Mouse (Mus musculus) heart, adult 9 months (tissue): ENCODE measurements around the gene Gna11.

Experiments used
- DNase-seq, 2 experiments: peaks; one replicate each; pipeline ENCODE4 v3.0.0; 2022; ENCODE audit warnings: low spot score in 2 of 2

The Gna11 gene

DNA sequence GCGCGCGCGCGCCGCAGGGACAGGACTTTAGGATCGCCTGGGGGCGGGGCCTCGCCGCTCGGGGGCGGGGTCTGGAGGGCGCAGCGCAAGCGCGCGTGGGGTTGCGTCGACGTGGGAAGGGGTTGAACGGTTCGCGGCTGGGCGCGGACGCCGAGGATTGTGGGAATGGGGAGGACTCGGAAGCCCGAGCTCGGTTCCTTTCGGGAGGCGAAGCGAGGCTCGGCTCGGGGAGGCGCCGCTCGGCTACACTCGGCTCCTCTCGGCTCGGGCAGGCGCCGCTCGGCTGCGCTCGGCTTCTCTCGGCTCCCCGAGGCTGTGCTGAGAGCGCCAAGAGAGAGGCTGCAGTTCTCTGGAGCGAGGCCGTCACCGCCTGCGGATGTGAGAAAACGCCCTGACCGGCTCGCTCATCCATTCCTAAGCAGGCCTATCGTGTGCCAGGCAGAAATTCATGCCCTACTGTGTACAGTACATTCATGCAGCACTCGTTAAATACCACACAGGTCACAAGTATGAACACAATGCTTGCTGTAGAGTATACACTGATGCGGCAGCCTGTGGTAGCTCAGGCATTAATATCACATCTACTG is at the start of gene Gna11:
Gene Gna11, minus strand, starts transcription at position 30 of the 587 bp plus-strand sequence.
- DNase-seq, result peak; percentile 99

GRCm38 (mm10) chr10:81593935-81594334 is 48.9 kb upstream of the Gna11 start:
- no peak for DNase-seq

GRCm38 (mm10) chr10:81593223-81593622 is 48.2 kb upstream of the Gna11 start:
- no peak for DNase-seq

- DNase-seq, result no peak
These were observed 47.6 kb upstream of the Gna11 start for GRCm38 (mm10) chr10:81592631-81593030.

DNA sequence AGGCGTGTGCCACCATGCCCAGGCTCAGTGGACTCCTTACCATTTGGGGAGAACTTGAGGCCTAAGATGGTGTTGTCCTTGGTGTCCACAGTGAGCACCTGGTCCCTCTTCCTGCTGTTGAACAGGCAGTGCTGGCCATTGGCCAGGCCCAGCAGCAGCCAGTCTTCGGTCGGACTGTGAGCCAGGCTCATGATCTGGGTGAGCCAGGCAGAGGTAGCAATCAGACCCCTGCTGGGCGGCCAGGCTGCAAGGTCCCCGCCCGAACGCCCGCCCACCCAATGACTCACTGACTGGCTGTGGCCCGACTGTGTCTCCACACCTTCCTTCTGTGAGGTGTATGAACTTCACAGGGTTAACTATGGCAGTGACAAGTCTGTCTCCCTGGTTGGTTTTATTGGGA is 46.9 kb upstream of the Gna11 start:
- DNase-seq, result no peak

- DNase-seq, result no peak
These were observed 43.7 kb upstream of the Gna11 start for GRCm38 (mm10) chr10:81588739-81589138.

- DNase-seq, result no peak
These were observed 38.4 kb upstream of the Gna11 start for GRCm38 (mm10) chr10:81583347-81583746.

DNA sequence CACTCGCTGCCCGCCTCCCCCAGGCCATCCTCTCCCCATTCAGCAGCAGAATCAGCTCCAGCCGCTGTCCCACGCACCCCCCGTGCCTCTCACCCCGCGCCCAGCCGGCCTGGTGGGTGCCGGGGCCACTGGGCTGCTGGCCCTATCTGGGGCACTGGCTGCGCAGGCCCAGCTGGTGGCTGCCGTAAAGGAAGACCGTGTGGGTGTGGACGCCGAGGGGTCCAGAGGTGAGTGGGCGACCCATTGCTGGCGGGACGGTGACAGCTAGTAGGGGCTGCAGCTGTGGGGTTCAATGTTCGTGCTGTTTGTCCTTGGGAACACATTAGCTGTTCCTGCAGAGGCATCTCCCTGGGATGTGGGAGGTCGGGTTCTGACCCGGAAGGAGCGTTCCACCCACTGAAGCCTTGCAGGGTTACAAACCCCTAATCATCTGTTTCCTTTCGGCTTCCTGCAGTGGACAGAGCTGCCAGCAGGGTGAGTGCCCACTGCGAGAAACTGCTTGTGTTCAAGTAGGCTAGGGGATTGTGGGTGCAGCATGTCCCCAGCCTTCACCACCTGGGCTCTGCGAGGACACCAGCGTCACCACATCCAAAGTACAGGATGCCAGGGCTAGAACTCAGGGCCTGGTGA is 35.6 kb upstream of the Gna11 start:
- DNase-seq, result no peak

DNA sequence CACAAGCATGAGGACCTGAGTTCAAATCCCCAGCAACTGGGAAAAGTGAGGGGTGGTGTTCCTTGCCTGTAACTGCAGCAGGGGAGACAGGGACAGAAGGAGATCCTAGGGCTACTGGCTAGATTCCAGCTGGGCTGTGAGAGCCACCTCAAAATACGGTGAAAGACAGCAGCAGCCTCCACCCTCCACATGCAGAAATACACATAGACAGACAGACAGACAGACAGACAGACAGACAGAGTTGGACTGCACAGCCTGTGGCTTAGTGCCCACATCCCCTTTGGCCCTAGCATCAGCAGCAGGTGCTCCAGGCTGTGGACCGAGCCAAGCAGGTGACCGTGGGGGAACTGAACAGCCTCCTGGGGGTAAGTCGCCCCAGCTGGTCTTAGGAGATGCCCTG is 35.0 kb upstream of the Gna11 start:
- no peak for DNase-seq

GRCm38 (mm10) chr10:81575695-81576094 is 30.7 kb upstream of the Gna11 start:
- DNase-seq, result peak in 1 of 2 experiments; percentile 23

DNA sequence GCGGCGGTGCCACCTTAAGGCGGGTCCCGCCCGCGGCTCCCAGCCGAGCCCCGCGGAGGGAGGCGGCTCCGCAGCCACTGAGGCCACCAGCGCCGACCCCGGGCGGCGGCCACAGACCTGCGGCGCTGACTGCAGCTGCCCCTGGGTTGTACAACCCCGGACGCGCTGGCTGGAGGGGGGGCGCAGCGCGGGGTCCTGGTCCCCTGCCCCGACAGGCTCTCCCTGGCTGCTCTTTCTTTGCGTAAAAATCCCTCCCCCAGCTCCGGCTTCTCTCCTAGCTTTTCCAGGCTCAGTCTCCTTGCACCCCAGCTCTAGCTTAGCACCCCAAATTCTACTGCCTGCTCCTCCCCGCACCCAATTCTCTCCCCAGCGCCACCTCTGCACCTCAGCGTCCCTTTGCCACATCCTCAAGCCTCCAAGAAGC is 30.2 kb upstream of the Gna11 start:
- peak in 1 of 2 experiments; percentile 40 for DNase-seq

GRCm38 (mm10) chr10:81574081-81575056 is 29.4 kb upstream of the Gna11 start, which contains the start of gene Tle2:
Gene Tle2 (plus strand): TSS chr10:81574561.
- no peak for DNase-seq

GRCm38 (mm10) chr10:81572975-81573374 is 28.0 kb upstream of the Gna11 start:
- peak; percentile 70 to 79 for DNase-seq

GRCm38 (mm10) chr10:81572133-81572671 is 27.2 kb upstream of the Gna11 start:
- DNase-seq, result peak in 1 of 2 experiments; percentile 23

GRCm38 (mm10) chr10:81571501-81571876 is 26.5 kb upstream of the Gna11 start:
- peak; percentile 99 to 100 for DNase-seq

DNA sequence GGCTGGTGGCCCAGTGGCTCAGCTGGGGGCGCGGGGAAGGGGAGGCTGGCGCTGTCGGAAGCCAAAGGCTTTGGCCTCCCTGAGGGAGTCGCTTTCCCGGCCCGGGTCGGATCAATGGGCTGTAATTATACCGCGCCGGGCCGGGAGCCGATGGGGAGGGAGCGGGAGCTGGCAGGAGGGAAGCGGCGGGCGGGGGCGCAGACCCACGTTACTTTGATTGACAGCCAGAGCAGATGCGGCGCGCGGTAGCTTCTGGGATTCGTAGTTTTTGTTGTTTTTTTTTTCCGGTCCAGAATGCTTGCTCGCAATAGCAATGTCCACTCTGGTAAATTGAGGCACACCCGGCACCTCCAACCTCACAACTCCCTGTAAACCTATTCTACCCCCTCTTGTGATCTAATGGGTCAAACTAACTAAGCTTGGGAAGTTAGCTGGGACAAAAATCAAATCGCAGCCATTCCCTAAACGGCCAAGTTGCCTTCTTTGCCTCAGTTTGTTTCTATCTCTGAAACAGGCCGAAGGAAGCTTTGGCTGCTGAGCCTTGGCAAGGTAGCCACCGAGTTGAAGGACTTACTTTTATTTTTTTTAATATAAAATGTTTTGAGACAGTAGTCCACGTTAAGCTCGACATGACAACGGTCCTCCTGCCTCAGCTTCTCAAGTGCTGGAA is 26.0 kb upstream of the Gna11 start:
- DNase-seq, result peak; percentile 90 to 93

DNA sequence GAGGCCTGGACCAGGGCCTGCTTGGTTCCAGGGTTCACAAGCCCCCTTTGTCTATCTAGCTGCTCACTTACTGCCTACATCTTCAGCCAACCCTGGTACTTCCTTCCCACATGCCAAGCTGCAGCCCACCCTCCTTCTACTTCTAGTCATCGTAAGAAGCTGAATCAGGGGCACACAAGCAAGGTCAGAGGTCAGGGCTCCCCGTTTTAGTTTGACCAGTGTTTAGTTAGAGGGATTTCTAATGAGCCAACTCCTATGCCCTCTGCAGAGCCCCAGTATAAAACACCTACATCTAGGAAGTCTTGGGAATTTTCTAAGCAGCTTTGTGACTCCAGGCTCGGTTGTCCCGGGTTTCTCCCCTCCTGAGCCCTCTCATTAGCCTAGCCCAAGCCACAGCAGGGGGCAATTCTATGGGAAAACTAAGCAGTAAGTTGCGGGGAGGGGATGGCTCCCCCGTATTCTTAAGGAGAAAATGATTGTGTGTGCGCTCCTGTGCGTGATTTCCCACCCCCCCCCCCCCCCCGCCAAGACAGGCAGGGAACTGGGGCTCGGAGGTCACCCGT is 25.3 kb upstream of the Gna11 start:
- no peak for DNase-seq

- no peak for DNase-seq
These were observed 24.7 kb upstream of the Gna11 start for GRCm38 (mm10) chr10:81569507-81570237.

GRCm38 (mm10) chr10:81568381-81569191 is 23.6 kb upstream of the Gna11 start:
- DNase-seq, result no peak
